Mouse (Mus musculus): Measurements from ENCODE around the gene Krtap5-2. TPM values are rescaled to one million over a fixed set of nuclear protein-coding genes. Genes with fewer than 3 reads are reported as not detected.

Krtap5-2 gene
- polyA plus RNA-seq, 1 experiment from 2014 or later = not detected

DNA sequence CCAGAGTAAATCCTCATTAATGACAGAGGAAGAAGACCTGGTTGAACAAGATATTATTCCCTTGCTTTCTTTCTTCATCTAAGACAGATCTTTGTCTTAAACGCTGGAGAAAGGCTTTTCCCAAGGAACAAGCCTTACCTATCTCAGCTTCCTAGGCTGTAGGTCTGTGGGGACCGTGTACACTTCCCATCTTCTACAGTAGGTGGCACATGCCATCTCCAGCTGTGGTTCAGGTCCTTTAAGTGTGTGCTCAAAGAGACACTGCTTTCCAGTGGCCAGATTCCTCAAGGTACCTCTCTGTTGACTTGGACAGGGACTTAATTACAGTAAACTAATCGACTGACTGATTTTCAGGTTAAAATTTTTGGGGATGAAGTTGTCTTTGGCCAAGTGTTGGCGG lies 47.0 kb downstream of the Krtap5-2 start:
- no peak for ATAC-seq
- WGBS = 62% methylated on average over 4 of the region's 4 CpGs
- no peak overlapping the region for H3K4me3 ChIP-seq (replicated peaks)
- no peaks in the 10 kb centered on the region for H3K9me3 ChIP-seq
- no peaks in the 10 kb centered on the region for H3K36me3 ChIP-seq
- no peak overlapping the region for H3K9ac ChIP-seq
- no peak overlapping the region for H3K4me2 ChIP-seq (replicated peaks)
- no peak overlapping the region for H3K27ac ChIP-seq
- H3K27me3 ChIP-seq (replicated peaks) = no peaks in the 10 kb centered on the region
- no peaks in the 10 kb centered on the region for H3K4me1 ChIP-seq (replicated peaks)

Other genes starting within 250 kb of the Krtap5-2 start
- gene Brsk2, start 226.3 kb downstream of the Krtap5-2 start, polyA plus RNA-seq (2015; fragmentation: Nextera tagmentation; extraction: Ambion mirVana) = 1.3 and 1.8 TPM in 2 replicates
- gene Mob2, start 114.9 kb downstream of the Krtap5-2 start, polyA plus RNA-seq (2015; fragmentation: Nextera tagmentation; extraction: Ambion mirVana) = 57.8 and 61.8 TPM in 2 replicates
- 6.6 TPM in 2 replicates for gene Dusp8, start 80.2 kb downstream of the Krtap5-2 start, polyA plus RNA-seq (2015; fragmentation: Nextera tagmentation; extraction: Ambion mirVana)
- not detected in 2 replicates for gene Gm45618, start 55.3 kb downstream of the Krtap5-2 start, polyA plus RNA-seq (2015; fragmentation: Nextera tagmentation; extraction: Ambion mirVana)
- not detected in 2 replicates for gene Gm39115, start 40.0 kb downstream of the Krtap5-2 start, polyA plus RNA-seq (2015; fragmentation: Nextera tagmentation; extraction: Ambion mirVana)
- gene Gm45337, start 31.4 kb downstream of the Krtap5-2 start, polyA plus RNA-seq (2015; fragmentation: Nextera tagmentation; extraction: Ambion mirVana) = not detected in 2 replicates
- not detected in 2 replicates for gene Gm29735, start 18.9 kb downstream of the Krtap5-2 start, polyA plus RNA-seq (2015; fragmentation: Nextera tagmentation; extraction: Ambion mirVana)
- not detected in 2 replicates for gene Gm4553, start 10.3 kb downstream of the Krtap5-2 start, polyA plus RNA-seq (2015; fragmentation: Nextera tagmentation; extraction: Ambion mirVana)
- gene Gm10153, start 14.4 kb upstream of the Krtap5-2 start, polyA plus RNA-seq (2015; fragmentation: Nextera tagmentation; extraction: Ambion mirVana) = not detected in 2 replicates
- not detected in 2 replicates for gene Krtap5-3, start 25.4 kb upstream of the Krtap5-2 start, polyA plus RNA-seq (2015; fragmentation: Nextera tagmentation; extraction: Ambion mirVana)
- gene Gm7579, start 35.9 kb upstream of the Krtap5-2 start, polyA plus RNA-seq (2015; fragmentation: Nextera tagmentation; extraction: Ambion mirVana) = not detected in 2 replicates
- not detected in 2 replicates for gene Krtap5-5, start 54.0 kb upstream of the Krtap5-2 start, polyA plus RNA-seq (2015; fragmentation: Nextera tagmentation; extraction: Ambion mirVana)
- gene Gm40460, start 65.1 kb upstream of the Krtap5-2 start, polyA plus RNA-seq (2015; fragmentation: Nextera tagmentation; extraction: Ambion mirVana) = not detected in 2 replicates
- not detected in 2 replicates for gene Gm2431, start 82.3 kb upstream of the Krtap5-2 start, polyA plus RNA-seq (2015; fragmentation: Nextera tagmentation; extraction: Ambion mirVana)
- not detected in 2 replicates for gene Gm4559, start 98.4 kb upstream of the Krtap5-2 start, polyA plus RNA-seq (2015; fragmentation: Nextera tagmentation; extraction: Ambion mirVana)
- gene Krtap5-1, start 121.1 kb upstream of the Krtap5-2 start, polyA plus RNA-seq (2015; fragmentation: Nextera tagmentation; extraction: Ambion mirVana) = not detected in 2 replicates
- not detected in 2 replicates for gene Krtap5-4, start 127.5 kb upstream of the Krtap5-2 start, polyA plus RNA-seq (2015; fragmentation: Nextera tagmentation; extraction: Ambion mirVana)
- 1.9 and 2.0 TPM in 2 replicates for gene Ifitm10, start 197.7 kb upstream of the Krtap5-2 start, polyA plus RNA-seq (2015; fragmentation: Nextera tagmentation; extraction: Ambion mirVana)
- 1.2 and 1.9 TPM in 2 replicates for gene Gm49369, start 206.7 kb upstream of the Krtap5-2 start, polyA plus RNA-seq (2015; fragmentation: Nextera tagmentation; extraction: Ambion mirVana)
- 282 and 329 TPM in 2 replicates for gene Ctsd, start 212.0 kb upstream of the Krtap5-2 start, polyA plus RNA-seq (2015; fragmentation: Nextera tagmentation; extraction: Ambion mirVana)

Data from intestine, embryonic 15.5 days (tissue).